Mouse (Mus musculus): Measurements from ENCODE around the gene Taok2. TPM values are rescaled to one million over a fixed set of nuclear protein-coding genes. Genes with fewer than 3 reads are reported as not detected.
A peak's percentile ranks its signal among the peaks of the same experiment; 100 is the strongest.

Gene Taok2
- polyA plus RNA-seq, 1 experiment from 2014 or later = 11.6 TPM

DNA sequence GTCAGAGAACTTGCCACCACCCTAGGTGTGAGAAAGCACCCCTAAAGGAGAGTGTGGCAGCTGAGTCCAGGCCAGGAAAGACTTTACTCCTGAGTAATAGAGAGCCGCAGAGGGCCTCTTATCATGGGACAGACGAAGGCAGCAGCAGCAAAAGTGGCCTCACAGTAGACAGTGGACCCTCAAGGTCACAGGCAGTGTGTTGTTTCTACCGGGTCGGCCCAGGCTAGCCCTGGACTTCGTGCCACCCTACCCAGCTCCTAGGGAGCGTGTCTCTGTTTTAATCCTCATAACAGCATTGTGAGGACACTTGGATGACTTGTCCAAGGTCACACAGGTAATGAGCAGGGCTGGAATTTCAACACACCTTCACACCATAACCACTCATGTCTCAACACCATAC is 34.3 kb downstream of the Taok2 start:
- H3K4me3 ChIP-seq (replicated peaks) = no peak overlapping the region
- H3K27me3 ChIP-seq = peaks cover 59% of the 10 kb centered on the region
- no peaks in the 10 kb centered on the region for H3K9me3 ChIP-seq (replicated peaks)
- no peak overlapping the region for H3K4me2 ChIP-seq
- peaks cover 15% of the 10 kb centered on the region for H3K4me1 ChIP-seq (replicated peaks)
- ATAC-seq (ENCODE audit: low read depth) = no peak
- no peak overlapping the region for H3K27ac ChIP-seq
- DNase-seq = no peak
- WGBS (ENCODE audit: insufficient replicate concordance) = 61% methylated on average over 6 of the region's 6 CpGs
- H3K9ac ChIP-seq = no peak overlapping the region
- peaks cover 37% of the 10 kb centered on the region for H3K36me3 ChIP-seq

DNA sequence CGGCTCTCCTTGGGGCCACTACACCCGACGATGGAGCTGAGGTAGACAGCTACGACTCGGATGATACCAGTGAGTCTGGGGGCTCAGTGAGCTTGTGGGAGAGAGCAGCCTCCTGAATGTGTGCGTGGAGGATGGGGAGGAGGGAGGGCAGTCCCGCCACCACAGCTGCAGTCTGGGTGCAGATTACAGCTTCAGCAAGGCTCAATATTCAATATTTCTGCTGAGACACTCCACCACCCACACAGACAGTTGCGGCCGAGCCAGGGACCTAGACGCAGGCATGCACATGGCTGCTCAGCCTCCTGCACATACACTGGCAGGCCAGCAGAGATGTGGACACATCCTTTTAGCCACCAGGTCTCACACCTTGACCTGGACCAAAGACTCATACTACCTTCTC is 35.7 kb downstream of the Taok2 start:
- 23% methylated on average over 10 of the region's 10 CpGs for WGBS (ENCODE audit: insufficient replicate concordance)
- H3K4me2 ChIP-seq = no peak overlapping the region
- no peak overlapping the region for H3K9ac ChIP-seq
- H3K36me3 ChIP-seq = peaks cover 23% of the 10 kb centered on the region
- ATAC-seq (ENCODE audit: low read depth) (no peak), DNase-seq (no peak)
- no peak overlapping the region for H3K4me3 ChIP-seq (replicated peaks)
- peaks cover 15% of the 10 kb centered on the region for H3K4me1 ChIP-seq (replicated peaks)
- no peaks in the 10 kb centered on the region for H3K9me3 ChIP-seq (replicated peaks)
- H3K27me3 ChIP-seq = peaks cover 66% of the 10 kb centered on the region
- H3K27ac ChIP-seq = no peak overlapping the region

DNA sequence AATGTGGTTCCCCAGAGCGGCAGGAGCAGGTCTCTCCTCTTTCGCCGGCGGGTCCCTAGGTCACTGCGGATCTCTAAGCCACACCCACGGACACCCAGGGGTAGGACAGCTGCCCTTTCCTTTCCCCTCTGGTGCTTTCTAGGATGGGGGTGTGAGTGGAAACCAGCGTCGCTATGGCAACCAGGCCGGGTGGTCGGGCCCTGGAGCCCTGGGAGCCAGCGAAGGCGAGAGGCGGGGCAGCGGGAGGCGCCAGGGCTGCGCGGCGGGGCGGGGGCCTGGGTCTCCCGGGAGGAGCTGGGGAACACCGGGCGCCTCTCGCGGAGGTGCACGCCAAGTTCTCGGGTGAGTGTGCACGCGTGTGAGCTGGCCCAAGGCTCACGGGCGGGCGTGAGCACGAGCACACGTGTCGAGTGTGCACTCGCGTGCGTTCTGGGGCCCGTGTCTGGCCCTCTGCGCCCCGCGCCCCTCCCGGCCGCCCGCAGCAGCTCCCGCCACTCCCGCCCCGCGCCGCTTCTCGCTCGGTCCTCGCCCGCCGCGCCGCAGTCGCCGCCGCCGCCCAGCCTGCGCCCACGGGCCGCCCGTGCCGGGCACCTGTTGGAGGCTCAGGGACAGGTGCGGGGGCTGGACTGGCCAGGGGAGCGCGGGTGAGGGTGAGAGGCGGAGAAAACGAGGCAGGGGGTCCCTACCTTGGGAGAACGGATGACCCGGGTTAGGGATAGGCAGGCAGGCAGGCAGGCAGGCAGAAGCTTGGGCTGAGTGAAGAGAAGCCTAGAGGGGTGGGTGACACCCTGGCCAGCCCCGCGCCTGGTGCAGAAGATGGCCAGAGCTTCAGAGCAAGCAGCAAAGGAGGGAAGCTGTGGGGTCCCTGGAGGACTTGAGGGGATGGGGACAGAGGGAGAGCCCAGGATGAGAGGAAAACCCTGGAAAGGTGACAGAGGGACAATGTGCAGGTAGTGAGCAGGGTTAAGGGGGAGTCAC is 36.8 kb downstream of the Taok2 start:
- peak overlapping the region; percentile 43; the same call in 1 of the 2 replicates for H3K9ac ChIP-seq
- H3K36me3 ChIP-seq = peaks cover 12% of the 10 kb centered on the region
- no peaks in the 10 kb centered on the region for H3K9me3 ChIP-seq (replicated peaks)
- DNase-seq = no peak
- H3K4me2 ChIP-seq = peak overlapping the region; percentile 67
- no peak overlapping the region for H3K27ac ChIP-seq
- H3K27me3 ChIP-seq = peaks cover 70% of the 10 kb centered on the region
- H3K4me1 ChIP-seq (replicated peaks) = peaks cover 15% of the 10 kb centered on the region
- no peak for ATAC-seq (ENCODE audit: low read depth)
- WGBS (ENCODE audit: insufficient replicate concordance) = 1% methylated on average over 71 of the region's 74 CpGs
- H3K4me3 ChIP-seq (replicated peaks) = peak overlapping the region; percentile 53

DNA sequence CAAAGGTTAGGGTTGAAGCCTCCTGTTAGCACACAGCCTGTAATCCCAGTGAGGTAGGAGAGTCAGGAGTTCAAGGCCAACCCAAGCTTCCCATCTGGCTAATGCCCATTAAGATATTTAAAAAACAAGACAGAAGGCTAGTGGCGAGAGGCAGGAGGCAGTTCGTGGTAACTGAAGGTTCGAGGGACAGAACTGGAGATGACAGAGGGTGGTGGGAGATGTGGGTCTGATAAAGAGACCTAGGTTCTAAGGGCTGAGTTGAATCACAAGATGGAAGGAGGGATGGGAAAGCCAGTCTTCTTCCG is 37.4 kb downstream of the Taok2 start, which contains the start of gene Doc2a:
Gene Doc2a (plus strand): TSS at position 301 of the 305 bp plus-strand sequence.
- 32% methylated on average over 4 of the region's 4 CpGs for WGBS (ENCODE audit: insufficient replicate concordance)
- Histone ChIP-seq H3K4me2 (peak within 1 kb of the TSS; percentile 67), H3K27ac (no peak within 1 kb of the TSS), H3K27me3 (peaks cover 74% of the 10 kb centered on the region), H3K4me3 (replicated peaks) (peak within 1 kb of the TSS; percentile 53), H3K9ac (peak within 1 kb of the TSS; percentile 43; the same call in 1 of the 2 replicates), H3K9me3 (replicated peaks) (no peaks in the 10 kb centered on the region), H3K36me3 (peaks cover 6% of the 10 kb centered on the region), H3K4me1 (replicated peaks) (peaks cover 15% of the 10 kb centered on the region)
- no peak for DNase-seq
- ATAC-seq (ENCODE audit: low read depth) = no peak

DNA sequence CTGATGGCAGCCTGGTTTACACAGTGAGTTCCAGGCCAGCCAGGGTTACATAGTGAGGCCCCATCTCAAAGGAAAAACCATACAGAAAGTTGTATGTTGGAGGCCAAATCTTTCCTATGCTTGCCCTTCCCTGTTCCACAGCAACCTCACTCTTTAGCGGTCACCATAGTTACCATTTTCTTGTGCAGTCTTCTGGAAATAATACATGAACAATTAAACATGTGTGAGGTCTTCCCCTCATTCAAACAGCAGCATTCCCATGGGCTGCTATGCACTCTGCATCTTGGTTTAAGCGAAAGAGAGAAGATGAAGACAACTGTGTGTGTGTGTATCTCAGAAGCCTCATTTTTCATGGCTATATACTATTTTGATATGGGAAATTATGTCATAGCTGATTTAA is 39.0 kb downstream of the Taok2 start:
- H3K9me3 ChIP-seq (replicated peaks) = no peaks in the 10 kb centered on the region
- WGBS (ENCODE audit: insufficient replicate concordance) = 78% methylated on average over 2 of the region's 2 CpGs
- H3K4me1 ChIP-seq (replicated peaks) = peaks cover 15% of the 10 kb centered on the region
- H3K4me2 ChIP-seq = no peak overlapping the region
- peaks cover 67% of the 10 kb centered on the region for H3K27me3 ChIP-seq
- H3K9ac ChIP-seq = no peak overlapping the region
- H3K27ac ChIP-seq = no peak overlapping the region
- DNase-seq (no peak), ATAC-seq (ENCODE audit: low read depth) (no peak)
- no peak overlapping the region for H3K4me3 ChIP-seq (replicated peaks)
- H3K36me3 ChIP-seq = no peaks in the 10 kb centered on the region

DNA sequence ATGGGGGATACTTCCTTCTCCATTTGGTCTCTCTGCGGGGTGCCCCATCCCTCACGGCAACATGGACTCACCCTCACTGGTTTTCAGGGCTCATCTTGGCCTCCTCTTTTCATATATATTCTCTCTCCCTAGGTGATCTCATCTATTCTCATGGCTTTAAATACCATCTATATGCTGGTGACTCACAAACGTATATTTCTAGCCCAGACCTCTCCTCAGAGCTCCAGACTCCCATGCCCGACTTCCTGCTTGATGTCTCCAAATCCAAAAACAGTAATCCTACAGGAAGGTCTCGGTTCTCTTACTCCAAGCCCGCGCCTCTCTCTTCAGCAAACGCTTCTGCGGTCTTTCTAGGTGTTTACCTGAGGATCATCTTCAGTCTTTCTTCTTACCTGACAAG is 41.2 kb downstream of the Taok2 start:
- no peaks in the 10 kb centered on the region for H3K36me3 ChIP-seq
- no peak for ATAC-seq (ENCODE audit: low read depth)
- no peak for DNase-seq
- no peaks in the 10 kb centered on the region for H3K9me3 ChIP-seq (replicated peaks)
- H3K27ac ChIP-seq = no peak overlapping the region
- H3K27me3 ChIP-seq = peaks cover 45% of the 10 kb centered on the region
- WGBS (ENCODE audit: insufficient replicate concordance) = 64% methylated on average over 9 of the region's 9 CpGs
- H3K4me1 ChIP-seq (replicated peaks) = peaks cover 9% of the 10 kb centered on the region
- no peak overlapping the region for H3K4me2 ChIP-seq
- H3K9ac ChIP-seq = no peak overlapping the region
- H3K4me3 ChIP-seq (replicated peaks) = no peak overlapping the region

DNA sequence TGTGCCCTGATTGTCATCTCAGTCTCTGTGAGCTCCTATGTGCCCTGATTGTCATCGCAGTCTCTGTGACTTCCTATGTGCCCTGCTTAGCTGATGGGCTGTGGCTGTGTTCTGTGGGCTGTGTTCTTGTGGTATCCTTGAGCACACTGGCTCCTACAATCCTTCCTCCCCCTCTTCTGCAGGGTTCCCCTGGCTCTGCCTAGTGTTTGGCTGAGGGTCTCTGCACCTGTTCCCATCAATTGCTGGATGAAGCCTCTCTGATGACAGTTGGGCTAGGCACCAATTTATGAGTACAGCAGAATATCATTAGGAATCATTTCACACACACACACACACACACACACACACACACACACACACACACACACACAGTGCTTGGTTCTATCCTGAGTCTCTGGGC is 51.2 kb downstream of the Taok2 start:
- Histone ChIP-seq H3K9ac (no peak overlapping the region), H3K4me2 (no peak overlapping the region), H3K4me1 (replicated peaks) (peaks cover 4% of the 10 kb centered on the region; the same call in 1 of the 2 replicates), H3K36me3 (no peaks in the 10 kb centered on the region), H3K27me3 (peaks cover 28% of the 10 kb centered on the region), H3K27ac (no peak overlapping the region), H3K4me3 (replicated peaks) (no peak overlapping the region), H3K9me3 (replicated peaks) (no peaks in the 10 kb centered on the region)
- no peak for ATAC-seq (ENCODE audit: low read depth)
- WGBS (ENCODE audit: insufficient replicate concordance) = 59% methylated on average over 1 of the region's 1 CpGs
- no peak for DNase-seq

DNA sequence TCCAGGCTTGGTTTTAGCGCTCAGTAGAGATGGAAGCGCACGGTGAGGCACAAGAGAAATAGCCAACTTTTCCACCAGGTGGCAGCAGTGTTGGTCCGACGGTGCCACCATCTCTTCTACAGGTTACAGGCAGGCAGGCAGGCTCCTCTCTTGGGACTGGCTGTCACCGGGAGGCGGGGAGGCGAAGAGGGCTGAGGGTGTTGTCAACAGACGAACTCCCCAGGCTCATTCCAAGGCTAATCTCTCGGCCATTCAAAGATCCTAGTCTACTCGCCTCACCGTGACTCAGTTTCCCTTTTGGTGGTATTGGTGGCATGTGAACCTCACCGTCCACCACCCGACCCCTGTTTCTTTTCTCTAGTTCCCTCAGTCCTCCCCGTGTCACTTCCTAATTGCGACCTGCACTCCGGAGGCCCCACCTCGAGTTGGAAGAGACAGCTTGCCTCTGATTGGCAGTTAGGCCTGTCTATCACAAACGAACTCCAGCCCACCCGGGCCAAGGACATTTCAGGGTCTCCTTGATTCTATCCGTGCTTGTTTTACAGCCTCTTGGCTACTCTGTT is 52.4 kb downstream of the Taok2 start:
- H3K4me3 ChIP-seq (replicated peaks) = peak overlapping the region; percentile 37
- peak overlapping the region; percentile 55 for H3K4me2 ChIP-seq
- peaks cover 37% of the 10 kb centered on the region for H3K27me3 ChIP-seq
- DNase-seq (peak; percentile 65), ATAC-seq (ENCODE audit: low read depth) (peak; percentile 80)
- H3K4me1 ChIP-seq (replicated peaks) = peaks cover 4% of the 10 kb centered on the region; the same call in 1 of the 2 replicates
- WGBS (ENCODE audit: insufficient replicate concordance) = 2% methylated on average over 21 of the region's 21 CpGs
- H3K9me3 ChIP-seq (replicated peaks) = no peaks in the 10 kb centered on the region
- H3K27ac ChIP-seq = no peak overlapping the region
- no peaks in the 10 kb centered on the region for H3K36me3 ChIP-seq
- H3K9ac ChIP-seq = no peak overlapping the region

DNA sequence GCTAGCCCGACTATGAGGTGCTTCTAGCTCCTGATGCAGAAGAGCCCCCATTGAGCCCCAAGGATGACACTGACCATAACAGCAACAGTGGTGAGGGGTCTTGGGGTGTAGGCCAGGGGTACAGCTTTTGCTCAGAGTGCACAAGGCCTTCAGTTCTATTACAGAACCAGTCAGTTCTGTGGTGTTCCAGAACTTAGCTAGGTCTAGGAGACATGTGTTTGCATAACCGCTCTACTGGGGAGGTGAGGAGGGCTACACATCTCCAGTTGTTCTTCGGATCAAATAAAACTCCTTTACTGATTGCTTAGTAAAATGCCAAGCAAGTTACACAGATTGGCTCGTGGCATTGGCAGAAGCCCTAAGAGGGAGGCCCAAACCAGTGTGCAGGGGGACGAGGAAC is 53.0 kb downstream of the Taok2 start, which contains the start of gene 4930451I11Rik:
Gene 4930451I11Rik (minus strand): TSS at position 101 of the 400 bp plus-strand sequence.
- Histone ChIP-seq H3K4me1 (replicated peaks) (peaks cover 4% of the 10 kb centered on the region; the same call in 1 of the 2 replicates), H3K36me3 (no peaks in the 10 kb centered on the region), H3K9me3 (replicated peaks) (no peaks in the 10 kb centered on the region), H3K4me3 (replicated peaks) (peak within 1 kb of the TSS; percentile 37), H3K27me3 (peaks cover 38% of the 10 kb centered on the region), H3K27ac (no peak within 1 kb of the TSS), H3K9ac (no peak within 1 kb of the TSS), H3K4me2 (peak within 1 kb of the TSS; percentile 55)
- DNase-seq (no peak), ATAC-seq (ENCODE audit: low read depth) (peak; percentile 14; the same call in 1 of the 2 replicates)
- 53% methylated on average over 5 of the region's 5 CpGs for WGBS (ENCODE audit: insufficient replicate concordance)

DNA sequence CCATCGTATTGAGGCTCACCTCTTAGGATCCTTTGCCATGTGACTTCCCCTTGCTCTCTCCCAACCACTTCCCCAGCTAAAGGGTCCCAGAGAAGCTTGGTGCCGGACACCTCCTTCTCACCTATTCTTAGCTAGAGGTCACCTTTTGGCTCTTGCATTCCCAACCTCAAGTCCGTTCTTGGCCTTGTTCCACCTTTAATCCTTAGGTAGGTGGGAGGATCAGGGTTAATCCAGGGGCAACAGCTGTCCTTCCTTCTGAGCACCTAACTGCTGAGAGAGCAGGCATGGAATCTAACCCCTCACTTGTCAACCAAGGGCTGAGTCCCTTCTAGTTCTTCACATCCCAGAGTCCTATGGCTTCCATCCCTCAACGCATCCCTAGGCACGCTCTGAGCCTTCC is 58.6 kb downstream of the Taok2 start:
- Histone ChIP-seq H3K4me1 (replicated peaks) (peaks cover 3% of the 10 kb centered on the region; the same call in 1 of the 2 replicates), H3K27me3 (peaks cover 85% of the 10 kb centered on the region), H3K9me3 (replicated peaks) (no peaks in the 10 kb centered on the region), H3K9ac (no peak overlapping the region), H3K36me3 (no peaks in the 10 kb centered on the region), H3K4me2 (no peak overlapping the region), H3K4me3 (replicated peaks) (no peak overlapping the region), H3K27ac (no peak overlapping the region)
- ATAC-seq (ENCODE audit: low read depth) = no peak
- no peak for DNase-seq
- WGBS (ENCODE audit: insufficient replicate concordance) = 53% methylated on average over 5 of the region's 5 CpGs

DNA sequence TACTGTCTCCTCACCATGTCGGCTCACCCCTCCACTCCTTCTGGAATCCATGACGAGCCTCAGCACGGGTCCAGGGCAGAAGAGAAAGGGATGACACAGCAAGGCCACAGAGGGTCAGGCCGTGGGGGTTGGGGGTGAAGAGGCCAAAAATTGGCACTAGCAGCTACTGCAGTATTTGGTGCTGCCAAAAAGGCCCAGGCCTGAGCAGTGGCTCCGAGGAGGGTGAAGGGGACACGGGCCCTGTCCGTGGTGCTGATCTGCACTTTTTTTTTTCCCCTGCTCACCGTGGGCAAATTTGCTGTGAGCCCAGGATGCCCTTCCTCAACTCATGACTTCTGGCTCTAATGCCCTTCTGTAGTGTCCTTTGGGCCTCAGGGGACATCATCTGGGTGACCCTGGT is 59.1 kb downstream of the Taok2 start:
- Histone ChIP-seq H3K4me1 (replicated peaks) (peaks cover 3% of the 10 kb centered on the region; the same call in 1 of the 2 replicates), H3K36me3 (no peaks in the 10 kb centered on the region), H3K4me3 (replicated peaks) (no peak overlapping the region), H3K9me3 (replicated peaks) (no peaks in the 10 kb centered on the region), H3K4me2 (no peak overlapping the region), H3K27ac (no peak overlapping the region), H3K9ac (no peak overlapping the region), H3K27me3 (peaks cover 81% of the 10 kb centered on the region)
- WGBS (ENCODE audit: insufficient replicate concordance) = 21% methylated on average over 8 of the region's 8 CpGs
- ATAC-seq (ENCODE audit: low read depth) (no peak), DNase-seq (no peak)
